Mouse (Mus musculus): ENCODE results near the gene Mtmr1. TPM values are rescaled to one million over a fixed set of nuclear protein-coding genes. Genes with fewer than 3 reads are reported as not detected.
"Not testable (repeated sequence)": the region's sequence is repeated elsewhere in the genome, so short reads cannot be mapped to it uniquely, and the experiment has no call there.

Mtmr1 gene
- total RNA-seq (2021) = 10 to 100 TPM; 28.9 to 31.1 TPM
- long read RNA-seq, experiment 1, partial matches to known transcripts = 0 of 12 reads
- long read RNA-seq, experiment 1, other reads (novel, unspliced or antisense) = 12 of 12 reads
- long read RNA-seq, experiment 2, full-length matches to known transcripts = 1 of 33 reads
- long read RNA-seq, experiment 2, partial matches to known transcripts = 2 of 33 reads
- long read RNA-seq, experiment 2, other reads (novel, unspliced or antisense) = 30 of 33 reads

DNA sequence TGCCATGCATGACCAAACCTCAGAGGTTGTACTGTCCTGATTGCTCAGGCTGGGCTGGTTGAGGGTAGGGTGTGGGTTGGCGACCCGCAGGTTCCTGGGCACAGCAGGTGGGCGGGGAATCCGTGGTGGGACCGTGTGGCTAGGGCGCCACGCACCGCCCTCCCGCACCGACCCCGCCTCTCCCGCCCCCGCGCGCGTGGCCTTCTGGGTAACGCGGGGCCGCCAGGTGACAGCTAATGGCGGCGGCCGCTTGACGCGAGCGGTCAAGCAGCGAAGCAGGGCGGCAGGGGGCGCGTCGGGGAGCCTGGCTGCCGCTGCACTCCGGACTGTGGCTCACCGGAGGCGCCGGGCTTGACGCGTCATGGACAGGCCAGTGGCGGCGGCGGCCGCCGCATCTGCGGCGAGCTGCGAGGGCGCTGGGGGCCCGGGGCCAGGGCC, at the start of gene Mtmr1:
Gene Mtmr1, plus strand, starts transcription at position 207 of the 438 bp plus-strand sequence.
- peak; percentile 81 for DNase-seq

DNA sequence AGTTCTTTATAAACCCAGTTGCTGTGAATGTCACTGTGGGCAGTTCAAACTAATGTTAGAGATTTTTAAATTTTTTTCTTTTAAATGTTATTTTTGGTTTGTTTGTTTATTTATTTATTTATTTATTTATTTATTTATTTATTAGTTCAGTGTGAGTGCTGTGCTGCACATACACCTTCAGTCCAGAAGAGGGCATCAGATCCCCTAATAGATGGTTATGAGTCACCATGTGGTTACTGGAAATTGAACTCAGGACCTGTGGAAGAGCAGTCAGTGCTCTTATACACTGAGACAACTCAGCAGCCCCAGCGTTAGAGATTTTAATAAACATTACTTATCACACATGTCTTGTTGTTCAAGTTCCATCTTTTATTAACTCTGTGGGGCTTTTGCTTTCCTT, 12.5 kb upstream of the Mtmr1 start:
- DNase-seq = no peak

DNA sequence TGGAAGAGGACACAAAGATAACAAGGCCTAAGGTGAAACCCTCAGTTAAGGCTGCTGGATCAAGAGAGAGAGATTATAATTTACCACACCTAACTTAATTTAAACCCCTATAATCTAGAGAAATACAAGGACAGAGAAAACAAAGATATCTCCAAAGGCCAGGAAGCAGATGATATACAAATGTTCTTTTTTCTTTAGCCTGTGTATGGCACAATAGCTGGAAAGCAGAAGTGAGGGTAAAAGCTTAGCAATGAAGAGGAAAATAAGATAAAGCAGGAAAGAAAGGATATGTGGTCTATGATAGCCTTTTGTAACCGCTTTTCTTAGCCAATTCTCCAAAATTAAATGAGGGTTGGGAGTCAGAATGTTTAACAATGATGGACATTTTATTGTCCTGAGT, 9.2 kb upstream of the Mtmr1 start:
- DNase-seq = no peak

DNA sequence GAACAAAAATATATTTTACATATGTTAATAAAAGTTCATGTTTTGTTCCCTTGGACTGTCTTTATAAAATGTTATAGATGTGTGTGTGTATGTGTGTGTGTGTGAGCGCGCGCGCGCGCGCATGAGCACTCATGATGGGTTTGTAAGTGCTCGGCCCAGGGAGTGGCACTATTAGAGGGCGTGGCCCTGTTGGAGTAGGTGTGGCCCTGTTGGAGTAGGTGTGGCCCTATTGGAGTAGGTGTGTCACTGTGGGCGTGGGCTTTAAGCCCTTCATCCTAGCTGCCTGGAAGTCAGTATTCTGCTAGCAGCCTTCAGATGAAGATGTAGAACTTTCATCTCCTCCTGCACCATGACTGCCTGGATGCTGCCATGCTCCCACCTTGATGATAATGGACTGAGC, 2.8 kb upstream of the Mtmr1 start:
- not testable (repeated sequence) for DNase-seq

DNA sequence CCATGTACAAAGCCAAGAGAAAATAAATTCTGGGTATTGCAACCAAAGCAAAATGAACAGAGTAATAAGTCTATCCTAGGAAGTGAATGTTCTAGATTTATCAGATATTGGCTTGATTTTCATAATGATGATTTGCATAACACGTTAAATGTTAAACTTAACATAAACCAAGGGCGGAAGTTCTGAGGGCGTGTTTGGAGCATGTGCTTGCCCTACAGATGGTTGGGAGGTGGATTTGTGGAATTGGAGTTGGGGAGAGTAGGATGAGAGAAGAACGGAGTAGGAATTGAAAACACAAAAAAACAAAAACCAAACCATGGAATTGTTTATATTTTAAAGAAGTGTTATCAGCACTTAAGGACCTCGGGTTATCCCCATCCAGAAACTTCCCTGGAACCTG, 498 bp upstream of the Mtmr1 start:
- DNase-seq = no peak

DNA sequence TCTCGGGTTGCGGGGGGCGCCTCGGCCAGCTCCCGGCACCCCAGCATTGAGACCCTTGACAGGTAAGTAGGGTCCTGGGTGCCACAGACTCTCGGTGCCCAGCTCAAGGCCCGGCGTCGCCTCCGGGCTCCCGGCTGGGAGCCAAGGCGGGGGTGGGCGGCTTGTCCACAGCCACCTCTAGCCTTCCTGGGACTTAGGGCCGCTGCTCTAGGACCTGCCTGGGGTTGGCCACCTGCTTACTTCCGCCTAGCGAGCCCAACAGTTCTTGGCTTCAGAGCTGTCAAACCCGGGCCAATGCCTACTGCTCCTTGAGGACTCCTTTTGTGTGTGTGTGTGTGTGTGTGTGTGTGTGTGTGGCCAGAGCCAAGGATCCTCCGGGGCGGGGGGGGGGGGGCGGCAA, 451 bp downstream of the Mtmr1 start:
- DNase-seq = no peak

DNA sequence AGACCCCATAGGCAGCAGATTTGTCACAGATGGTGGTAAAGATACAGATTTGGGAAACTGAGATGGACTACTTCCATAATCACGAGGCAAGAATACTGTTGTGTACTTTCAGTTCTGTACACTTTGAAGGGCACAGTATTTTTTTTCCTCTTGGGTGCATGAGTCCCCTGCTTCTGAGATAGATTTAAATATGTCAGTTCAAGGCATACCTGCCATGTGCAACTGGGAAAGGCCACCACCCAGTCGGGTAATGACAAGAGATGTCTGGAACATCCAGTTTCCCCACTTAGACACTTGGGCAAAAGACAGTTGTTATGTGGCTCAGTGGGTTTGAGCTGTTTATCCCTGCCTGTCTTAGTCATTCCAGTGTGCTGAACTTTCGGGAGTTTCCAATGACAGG, 950 bp downstream of the Mtmr1 start:
- DNase-seq = no peak

DNA sequence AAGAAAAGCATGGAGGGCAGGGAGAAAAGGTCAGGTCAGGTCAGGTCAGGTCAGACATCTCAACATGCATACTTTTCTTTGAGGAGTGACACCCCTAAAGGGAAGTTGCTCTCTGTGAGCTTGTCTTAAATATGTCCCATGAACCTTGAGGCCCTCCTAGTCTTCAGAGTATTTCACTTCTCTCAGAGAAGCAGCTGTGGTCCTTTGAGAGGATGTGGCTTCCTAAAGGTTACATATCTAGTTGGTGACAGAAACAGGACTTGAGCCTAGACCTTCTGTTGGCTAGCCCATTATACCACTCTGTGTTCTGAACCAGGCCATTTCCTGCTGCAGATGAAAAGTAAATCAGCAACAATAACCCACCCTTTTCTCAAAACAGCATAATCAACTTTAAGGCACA, 2.4 kb downstream of the Mtmr1 start:
- DNase-seq = no peak

DNA sequence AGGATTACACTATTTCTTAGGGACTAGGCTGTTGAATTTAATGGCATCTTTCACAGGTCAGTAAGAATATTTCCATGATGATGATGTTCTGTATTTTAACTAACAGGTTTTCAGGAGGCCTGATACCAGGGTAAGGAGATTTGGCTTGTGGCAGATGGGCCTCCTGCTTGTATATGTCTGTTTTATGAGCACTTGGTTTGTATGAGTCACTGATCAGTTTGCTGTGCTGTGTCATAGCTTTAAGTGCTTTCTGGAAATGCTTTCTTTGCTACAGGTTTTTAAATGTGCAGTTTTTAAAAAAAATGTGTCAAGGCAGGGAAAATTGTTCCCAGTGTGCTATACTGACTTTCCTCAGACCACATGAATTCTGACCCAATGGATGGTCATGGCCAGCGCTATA, 12.2 kb downstream of the Mtmr1 start:
- no peak for DNase-seq

DNA sequence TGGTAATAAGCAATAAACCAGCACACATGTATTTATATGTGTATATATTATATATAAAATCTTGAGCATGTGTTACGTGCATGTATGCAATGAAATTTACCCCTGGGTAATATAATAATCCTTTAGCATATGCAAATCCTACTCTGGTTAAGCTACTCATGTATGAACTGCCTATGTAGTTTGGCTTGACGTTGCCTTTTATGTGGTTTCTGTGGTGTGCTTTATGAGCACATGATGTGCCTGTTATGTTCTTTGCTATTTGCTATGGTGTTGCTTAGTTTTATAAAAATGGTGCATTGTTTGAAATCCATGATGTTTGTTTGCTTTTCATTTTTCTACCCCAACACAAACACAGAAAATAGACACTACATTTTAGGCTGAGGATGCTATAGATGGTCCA, 13.9 kb downstream of the Mtmr1 start:
- DNase-seq = no peak

DNA sequence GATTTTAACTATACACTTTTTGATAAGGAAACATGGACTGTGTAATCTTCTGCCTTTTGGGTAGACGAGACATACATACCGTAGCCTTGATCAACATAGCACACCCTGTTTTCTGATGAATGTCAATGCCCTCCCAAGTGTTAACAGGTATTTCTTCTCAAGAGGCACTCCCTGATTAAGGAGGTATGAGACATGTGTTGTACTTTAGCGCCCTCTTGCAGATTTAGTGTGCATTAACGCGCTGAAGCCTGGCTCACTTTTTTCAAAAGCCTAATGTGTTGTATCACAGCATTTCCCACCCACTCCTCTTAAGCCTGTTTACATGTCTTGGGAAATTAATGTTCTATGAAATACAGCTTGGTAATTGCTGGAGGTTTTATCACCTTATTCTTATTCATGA, 17.0 kb downstream of the Mtmr1 start:
- no peak for DNase-seq

DNA sequence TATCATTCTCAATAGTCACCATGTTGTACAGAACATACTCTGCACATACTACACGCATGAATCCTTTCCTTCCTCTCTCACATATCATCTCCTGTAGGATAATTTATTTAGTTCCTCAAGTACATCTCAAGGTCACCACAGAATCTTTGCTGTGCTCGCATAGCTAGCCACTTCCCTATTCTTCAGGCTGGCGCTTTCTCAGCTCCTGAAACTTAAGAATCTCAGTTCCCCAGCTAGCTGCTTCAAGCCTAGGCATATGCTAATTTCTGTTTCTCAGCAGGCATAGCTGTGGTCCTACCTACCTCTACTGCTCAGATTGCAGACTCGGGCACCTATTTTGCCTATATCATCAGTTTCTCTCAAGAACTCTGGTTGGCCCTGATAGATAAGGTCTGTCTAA, 31.8 kb downstream of the Mtmr1 start:
- no peak for DNase-seq

DNA sequence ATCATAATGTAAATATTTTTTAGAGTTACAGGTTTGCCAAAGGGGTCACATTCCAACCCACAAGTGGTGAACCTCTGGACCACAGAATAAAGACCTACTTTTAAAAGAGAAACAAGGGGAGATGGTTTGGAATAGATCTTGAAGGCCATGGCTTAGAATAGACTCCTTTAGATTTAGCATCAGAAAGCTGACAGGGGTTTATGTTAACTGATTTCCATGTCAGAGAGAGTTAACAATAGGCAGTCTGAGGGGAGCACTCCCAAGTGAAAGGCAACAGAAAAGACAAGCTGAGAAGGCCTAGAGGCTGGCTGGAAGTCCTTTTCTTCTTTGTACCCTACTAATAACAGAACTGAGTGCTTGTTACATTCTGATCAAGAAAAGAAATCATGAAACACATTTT, 41.7 kb downstream of the Mtmr1 start:
- no peak for DNase-seq

DNA sequence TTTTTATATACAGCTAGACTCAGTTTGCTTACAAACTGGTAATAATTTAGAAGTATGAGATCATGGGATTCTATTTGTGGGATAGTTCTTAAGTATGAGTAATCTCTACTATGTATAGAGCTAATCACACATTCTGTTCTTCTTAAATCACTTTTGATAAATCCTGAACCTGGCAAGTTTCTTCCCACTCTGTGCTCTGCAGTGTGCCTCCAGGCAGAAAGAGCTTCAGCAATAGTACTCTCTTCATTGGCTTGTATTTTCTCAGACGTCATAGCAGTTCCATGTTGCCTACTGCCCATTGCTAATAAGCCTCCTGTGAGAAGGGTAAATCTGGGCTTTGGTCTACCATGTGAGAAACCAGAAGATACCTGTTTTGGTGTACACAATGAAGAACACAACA, 43.8 kb downstream of the Mtmr1 start:
- DNase-seq = no peak

DNA sequence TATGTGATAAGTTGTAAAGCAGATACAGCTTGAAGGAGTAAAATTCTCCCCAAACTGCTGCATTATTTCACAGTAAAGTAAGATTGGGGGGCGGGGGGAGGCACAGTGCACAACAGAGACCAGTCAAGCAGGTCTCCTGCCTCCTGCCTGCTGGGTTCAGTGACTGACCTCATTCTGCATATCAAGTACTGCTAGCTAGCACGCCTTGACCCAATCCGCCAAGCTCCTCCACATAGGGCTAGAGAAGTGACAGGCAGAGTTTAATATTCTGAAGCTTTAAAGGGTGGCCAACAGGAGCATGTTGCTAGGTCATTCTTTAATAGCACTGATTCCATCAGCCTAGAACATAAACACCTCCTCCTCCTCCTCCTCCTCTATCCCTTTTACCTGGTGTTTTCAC, 48.2 kb downstream of the Mtmr1 start:
- no peak for DNase-seq

DNA sequence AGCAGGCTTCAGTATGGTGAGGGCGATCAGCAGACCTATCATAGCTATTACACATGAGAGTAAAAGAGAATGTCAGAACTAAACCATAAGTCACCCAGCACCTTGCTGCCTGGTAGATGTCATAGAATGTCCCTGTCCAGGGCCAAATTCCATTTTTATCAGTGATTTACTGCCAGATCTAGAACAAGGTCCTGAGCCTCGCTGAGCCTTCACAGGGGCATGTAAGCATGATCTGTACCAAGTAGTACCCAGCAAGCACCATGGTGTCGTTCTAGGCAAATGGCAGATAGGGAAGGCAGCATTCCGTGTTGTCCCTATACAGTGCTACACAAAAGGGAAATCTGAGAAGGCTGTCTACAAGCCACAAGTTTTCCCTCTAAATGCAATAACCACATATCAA, 49.1 kb downstream of the Mtmr1 start:
- no peak for DNase-seq

DNA sequence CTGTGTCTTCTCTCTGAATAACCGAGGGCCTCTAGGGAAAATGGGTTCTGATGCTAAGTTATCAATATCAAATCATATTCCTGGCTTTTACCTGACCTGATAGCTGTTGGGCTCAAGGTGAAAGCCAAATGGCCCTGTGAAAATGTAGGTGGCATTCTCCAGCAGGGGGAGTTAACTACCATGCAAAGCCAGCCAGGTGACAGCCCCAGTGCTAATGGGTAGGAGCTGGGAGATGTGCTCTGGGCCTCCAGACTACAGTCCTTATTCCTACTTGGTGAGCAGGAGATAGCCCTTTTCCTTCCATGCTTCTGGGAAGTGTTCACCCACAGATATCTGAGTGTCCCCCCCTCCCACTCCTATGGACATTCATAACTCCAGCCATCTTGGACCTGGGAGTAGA, 60.3 kb downstream of the Mtmr1 start:
- no peak for DNase-seq

DNA sequence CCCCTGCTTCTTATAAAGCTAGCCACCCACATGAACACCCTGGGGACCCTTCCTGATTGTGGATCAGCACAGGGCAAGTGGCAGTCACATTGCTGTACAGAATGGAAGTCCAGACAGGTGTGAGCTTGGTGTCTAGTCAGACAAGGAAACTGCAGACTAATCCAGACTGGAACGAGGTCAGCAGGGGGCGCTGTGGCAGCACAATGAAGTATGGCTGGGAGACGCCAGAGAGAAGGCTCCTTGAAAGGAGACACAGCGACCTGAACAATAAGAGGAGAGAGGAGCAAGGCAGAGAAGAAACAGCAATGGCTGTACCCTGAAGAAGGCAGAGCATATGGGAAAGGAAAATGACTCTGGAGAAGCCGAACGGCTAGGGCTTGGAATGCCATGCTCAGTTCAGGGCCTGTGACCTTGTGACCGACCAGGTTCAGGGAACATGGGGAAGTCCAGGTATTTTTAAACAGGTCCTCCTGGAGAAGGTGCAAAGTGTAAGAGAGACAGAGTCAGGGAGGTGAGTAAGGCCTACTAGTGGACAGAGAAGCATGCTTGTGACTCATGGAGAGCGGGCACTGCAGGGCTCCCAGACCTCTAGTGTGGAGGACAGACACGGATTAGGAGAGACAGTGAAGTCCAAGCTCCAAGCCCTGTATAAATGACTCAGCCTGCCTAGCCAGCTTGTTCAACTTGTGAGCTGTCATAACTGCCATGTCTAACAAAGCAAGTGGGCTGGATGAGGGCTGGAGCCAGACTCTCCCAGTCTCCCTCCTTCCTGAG, 61.4 kb downstream of the Mtmr1 start:
- DNase-seq = peak; percentile 14

DNA sequence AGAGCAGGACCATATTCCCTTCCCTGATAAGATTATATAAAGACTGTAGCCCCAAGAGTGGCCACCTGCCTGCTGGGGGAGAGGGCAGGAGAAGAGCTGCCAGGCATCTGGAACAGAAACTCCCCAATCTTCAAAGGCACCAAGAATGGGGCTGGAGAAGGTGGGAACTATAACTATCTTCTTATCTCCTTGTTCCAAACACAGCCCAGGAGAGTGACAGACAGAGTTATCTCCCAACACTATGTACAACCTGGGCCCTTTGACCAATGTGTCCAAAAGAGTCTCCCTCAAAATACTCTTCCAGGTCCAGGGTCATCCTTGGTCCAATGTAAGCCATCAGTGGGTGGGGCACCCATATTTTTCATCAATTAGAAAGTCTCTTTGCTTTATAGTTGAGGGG, 62.9 kb downstream of the Mtmr1 start:
- DNase-seq = no peak

DNA sequence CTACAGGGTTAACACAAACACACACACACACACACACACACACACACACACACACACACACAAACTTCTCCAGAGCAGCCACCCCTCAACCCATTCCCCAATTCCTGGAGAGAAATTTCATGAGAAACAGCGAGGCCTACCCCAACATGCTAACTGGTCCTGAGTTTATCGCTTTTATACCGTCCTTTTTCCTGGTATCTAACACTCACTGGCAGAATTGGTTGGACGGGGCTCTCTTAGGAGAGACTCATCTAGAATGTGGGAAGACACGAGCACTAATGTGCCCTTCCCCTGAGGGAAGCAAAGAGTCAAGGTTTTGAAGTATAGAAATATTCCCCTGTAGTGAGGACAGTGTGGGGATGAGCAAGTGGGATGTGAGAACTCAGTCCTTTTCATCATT, 66.3 kb downstream of the Mtmr1 start:
- DNase-seq = no peak

DNA sequence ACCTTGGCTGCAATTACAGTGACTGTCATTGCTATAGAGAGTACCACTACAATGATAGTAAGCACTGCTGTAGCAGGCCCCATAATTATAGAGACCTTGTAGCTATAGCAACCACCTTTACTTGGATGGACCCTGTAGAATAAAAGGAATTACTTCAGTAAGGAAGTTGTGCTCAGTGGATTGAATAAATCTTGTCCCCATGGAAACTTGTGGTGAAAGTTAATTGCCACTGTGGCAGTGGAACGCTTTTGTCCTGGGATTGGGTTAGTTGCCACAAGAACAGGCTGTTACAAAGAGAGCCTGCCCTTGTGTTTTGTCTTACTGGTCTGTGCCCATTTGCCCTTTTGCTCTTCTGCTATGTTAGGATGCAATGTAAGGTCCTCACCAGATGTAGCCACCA, 69.9 kb downstream of the Mtmr1 start:
- DNase-seq = no peak

DNA sequence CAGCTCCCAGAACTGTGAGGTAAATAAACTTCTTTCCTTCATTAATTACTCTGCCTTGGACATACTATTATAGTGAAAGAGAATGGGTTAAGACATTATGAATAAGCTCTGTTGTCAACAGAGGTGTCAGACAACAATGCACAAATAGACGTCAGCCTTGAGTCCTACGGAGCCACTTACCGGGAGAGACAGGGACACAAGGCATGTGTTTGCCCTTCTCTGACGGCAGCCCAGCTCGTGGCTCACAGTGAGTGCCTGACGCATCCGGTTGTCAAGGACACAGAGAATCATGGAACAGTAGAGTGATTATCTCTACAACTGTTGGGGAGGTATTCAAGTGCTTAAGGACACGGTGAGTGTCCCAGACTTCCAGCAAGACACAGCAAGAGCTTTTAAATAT, 70.3 kb downstream of the Mtmr1 start:
- DNase-seq = no peak

DNA sequence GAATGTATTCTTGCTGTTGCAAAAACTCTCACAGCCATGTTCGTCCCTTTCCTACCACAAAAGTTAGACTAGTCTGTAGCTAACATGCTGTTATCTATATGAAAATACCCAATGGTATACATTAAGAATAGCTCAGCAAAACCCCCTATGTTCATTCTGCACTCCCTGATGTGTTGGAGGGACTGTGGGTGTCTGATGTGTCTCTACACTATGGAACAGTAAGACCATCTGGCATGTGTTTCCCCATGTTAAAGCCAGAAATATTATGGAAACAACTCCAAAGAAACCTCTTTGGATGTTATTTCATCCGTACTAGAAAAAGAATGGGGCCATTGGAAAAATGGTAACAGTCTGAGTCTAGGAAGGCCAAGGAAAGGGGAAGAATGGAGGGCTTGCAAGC, 71.0 kb downstream of the Mtmr1 start:
- DNase-seq = no peak

DNA sequence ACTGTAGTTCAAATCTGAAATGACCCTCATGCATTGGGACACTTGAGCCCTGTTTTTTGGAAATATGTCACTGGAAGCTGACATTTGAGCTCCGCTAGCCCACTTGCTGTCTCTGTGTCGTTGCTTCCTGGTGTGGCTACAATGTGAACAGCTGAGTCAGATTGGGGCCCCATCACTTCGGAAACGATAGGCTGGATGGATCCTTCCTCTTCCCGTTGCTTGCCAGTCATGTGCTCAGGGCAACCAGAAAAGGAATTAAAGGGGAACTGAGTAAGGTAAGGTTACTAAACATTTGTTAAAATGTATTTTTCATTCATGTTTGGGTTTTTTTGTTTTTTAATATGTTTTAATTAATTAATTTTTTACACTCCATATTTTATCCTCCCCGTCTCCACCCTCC, 74.9 kb downstream of the Mtmr1 start:
- no peak for DNase-seq

Measured in gastrocnemius, postnatal 25 days (tissue).